Mouse (Mus musculus): ENCODE data around the gene Slc36a3.
"Not testable (repeated sequence)": the region's sequence is repeated elsewhere in the genome, so short reads cannot be mapped to it uniquely, and the experiment has no call there.

Gene Slc36a3

GRCm38 (mm10) chr11:55103229-55103628 is 48.3 kb downstream of the Slc36a3 start:
- DNase-seq = no peak

- no peak for DNase-seq
Observed at GRCm38 (mm10) chr11:55102015-55102414, 49.5 kb downstream of the Slc36a3 start.

DNA sequence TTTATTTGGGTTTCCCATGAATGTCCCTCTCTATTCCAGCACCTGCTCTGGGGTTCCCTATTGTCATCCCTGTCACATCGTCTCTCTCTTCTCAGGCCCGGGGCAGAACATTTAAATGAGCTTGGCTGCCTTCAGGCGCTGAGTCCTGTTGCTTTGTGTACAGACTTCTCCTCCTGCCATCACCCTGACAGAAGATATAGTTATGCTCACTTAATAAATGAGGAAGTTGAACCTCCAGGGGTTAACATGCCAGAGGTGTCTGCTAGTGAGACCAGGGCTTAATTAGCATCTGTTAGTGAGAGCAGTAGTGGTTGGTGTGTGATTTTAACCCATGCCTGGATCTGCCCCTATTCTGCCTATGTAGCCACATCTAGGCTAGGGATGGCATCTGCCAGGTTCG is 51.6 kb downstream of the Slc36a3 start:
- DNase-seq = peak; percentile 58

DNA sequence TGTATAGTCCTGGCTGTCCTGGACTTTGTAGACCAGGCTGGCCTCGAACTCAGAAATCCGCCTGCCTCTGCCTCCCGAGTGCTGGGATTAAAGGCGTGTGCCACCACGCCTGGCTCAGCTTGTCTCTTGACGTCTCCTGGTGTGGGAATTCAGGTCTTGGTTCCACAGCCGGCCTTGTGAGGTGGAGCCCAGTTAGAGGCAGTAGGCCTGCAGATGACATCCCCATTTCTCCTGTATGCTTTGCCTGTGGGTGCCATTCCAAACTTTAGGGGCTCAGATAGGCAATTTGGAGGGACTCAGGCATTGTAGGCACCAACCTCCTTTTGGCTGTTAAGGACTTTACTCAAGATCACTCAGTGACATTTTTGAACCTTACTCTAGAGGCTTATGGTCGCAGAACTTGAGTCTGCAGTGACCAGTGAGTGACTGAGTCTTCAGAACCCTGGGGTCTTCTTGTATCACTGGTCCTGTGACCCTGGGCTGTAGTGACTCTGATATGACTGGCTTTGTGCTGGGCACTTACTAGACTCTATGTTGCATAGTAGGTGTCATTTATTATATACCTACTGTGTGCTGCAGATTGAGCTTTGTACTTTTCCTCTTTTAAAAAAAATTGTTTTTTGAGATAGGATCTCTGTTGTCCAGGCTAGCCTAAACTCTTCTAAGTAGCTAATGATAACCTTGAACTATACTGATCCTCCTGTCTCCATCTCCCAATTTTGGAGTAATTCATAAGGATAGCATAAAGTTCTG is 52.3 kb downstream of the Slc36a3 start:
- DNase-seq = no peak

DNA sequence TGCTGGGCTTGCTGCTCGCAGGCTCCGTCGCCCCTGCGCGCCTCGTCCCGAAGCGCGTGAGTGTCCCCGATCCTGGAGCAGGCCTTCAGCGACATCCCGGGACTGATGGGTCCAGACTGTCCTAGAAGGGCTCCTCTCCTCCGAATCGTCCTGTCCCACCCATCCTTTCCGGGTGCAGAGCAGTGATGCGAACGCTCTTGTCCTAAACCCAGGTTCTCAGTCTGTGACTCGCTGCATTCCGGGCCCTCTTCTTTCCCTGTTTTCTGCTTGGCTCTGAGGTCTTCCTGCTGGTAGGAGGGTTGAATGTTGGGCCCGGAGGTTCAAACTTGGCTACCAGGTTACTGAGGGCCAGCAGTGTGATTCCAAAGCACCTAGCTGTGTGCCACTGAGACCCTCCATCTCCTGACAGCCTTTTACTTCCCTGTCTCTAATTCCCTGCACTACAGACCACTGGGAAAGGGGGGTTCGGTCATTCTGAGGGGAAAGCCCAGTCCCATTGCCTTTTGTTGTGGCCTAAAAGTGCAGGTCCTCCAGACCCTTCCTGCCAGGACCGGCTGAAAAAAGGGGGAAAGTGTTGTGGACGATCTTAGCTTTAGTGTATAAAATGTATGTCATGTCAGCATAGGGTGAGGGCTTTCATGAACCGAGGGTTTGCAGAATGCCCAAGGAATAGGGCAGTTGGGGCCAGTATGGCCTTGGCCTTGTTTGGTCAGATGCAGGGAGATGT is 53.2 kb downstream of the Slc36a3 start:
- DNase-seq = peak; percentile 12

DNA sequence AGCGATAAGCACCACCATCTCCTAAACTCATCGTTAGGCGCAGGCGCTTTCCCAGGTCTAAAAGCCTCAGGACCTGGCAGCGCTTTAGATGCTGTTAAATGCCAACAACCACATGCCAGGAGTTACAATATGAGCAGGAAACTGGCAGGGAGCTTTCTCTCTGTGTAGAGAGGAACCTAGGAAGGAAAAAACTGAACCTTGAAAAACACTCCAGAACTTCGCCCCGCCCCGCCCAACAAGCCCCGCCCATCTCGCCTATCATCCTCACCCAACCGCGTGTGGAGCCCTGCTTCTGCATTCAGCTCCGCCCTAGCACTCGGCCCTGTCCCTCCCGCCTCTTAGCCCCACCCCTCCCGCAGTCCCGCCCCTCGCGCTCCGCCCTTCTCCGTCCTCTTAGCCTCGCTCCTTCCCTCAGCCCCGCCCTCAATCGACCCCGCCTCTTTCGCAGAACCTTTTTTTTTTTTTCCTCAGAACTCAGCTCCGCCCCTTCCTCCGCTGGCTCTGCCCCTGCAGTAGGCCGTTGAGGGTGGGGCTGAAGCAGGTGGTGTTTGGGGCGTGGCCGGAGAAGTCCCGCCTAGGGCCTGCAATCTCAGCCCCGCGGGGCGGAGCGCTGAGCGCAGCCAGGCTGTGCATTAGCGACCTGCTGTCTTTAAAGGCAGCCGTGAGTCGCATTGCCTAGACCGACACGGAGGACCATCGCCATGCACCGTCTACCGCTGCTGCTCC is 53.9 kb downstream of the Slc36a3 start, which contains the start of gene Gm2a:
Gene Gm2a, plus strand, starts transcription at position 653 of the 726 bp plus-strand sequence.
- peak; percentile 98 for DNase-seq

DNA sequence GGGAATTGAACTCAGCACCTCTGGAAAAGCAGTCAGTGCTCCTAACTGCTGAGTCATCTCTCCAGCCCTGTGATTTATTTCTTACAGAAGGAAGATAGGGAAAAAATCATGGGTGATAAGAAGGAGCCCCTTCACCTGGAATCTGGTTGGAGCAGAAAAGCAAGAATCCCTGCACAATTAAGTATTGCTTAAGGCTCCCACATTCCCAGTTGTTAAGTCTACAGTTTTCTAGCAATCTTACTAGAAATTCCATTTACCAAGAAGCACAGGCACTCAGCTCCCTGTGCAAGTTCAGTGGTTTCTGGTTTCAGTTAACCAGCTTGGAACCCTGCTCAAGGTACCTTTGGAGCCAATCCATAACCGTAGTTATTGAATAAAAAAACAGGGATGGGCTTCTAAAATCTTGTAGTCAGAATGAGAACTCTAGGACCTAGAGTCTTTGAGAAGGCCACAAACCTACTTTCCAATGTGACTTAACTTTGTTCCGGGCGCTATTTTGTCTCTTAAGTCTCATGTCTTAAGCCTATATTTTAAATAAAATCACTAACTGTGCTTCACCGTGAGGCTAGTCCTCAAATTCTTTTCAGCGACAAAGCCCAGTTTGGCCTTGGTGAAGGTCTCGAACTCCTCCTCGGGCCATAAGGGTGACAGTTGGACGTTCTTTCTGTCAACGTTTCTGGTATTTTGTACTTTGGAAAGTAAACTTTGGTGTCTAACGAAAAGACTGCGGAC is 54.6 kb downstream of the Slc36a3 start:
- no peak for DNase-seq

- not testable (repeated sequence) for DNase-seq
Observed at GRCm38 (mm10) chr11:55096296-55096695, 55.2 kb downstream of the Slc36a3 start.

- no peak for DNase-seq
Observed at GRCm38 (mm10) chr11:55093096-55093495, 58.4 kb downstream of the Slc36a3 start.

GRCm38 (mm10) chr11:55089892-55090291 is 61.6 kb downstream of the Slc36a3 start:
- no peak for DNase-seq

- peak; percentile 88 for DNase-seq
Observed at GRCm38 (mm10) chr11:55087006-55087405, 64.5 kb downstream of the Slc36a3 start.

GRCm38 (mm10) chr11:55085396-55085795 is 66.1 kb downstream of the Slc36a3 start:
- no peak for DNase-seq

DNA sequence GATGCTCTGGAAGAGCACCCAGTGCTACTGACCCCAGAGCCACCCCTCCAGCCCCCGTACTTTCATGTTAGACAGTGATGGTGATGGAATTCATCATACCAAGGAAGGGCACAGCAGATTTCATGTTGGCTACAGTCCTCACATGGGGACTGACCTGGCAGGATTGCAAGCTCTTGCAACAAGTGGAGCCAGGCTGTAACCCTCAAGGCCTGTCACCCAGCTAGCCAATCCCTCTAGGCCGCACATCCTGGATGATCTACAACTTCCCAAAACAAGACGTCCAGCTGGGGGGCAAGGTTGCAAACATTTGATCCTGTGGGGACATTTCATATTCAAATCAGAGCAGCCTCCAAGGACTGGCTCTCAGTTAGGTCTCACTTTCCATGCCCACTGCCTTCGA is 66.9 kb downstream of the Slc36a3 start:
- DNase-seq = no peak

GRCm38 (mm10) chr11:55081206-55081605 is 70.3 kb downstream of the Slc36a3 start:
- no peak for DNase-seq

GRCm38 (mm10) chr11:55079180-55079579 is 72.3 kb downstream of the Slc36a3 start:
- peak; percentile 21 for DNase-seq

DNA sequence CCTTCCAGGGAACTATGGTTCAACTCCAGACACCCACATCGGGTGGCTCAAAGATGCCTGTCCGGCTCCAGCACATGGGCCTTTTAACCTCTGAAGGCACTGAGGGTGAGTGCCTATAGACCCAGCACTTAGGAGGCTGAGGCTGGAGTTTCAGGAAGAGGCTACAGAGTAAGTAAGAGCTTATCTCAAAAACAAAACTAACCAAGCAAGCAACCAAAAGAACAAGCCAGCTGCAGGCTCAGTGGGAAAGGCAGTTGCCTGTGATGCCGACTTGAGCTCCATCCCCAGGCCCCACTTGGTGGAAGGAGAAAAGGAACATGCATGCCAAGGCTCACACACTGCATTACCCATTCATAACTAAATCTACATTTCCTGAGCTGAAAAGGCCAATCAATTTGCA is 73.0 kb downstream of the Slc36a3 start:
- DNase-seq = no peak

GRCm38 (mm10) chr11:55077331-55078231 is 73.9 kb downstream of the Slc36a3 start, which contains the start of gene Ccdc69:
Gene Ccdc69, minus strand, starts transcription at chr11:55078131.
- peak; percentile 75 for DNase-seq

DNA sequence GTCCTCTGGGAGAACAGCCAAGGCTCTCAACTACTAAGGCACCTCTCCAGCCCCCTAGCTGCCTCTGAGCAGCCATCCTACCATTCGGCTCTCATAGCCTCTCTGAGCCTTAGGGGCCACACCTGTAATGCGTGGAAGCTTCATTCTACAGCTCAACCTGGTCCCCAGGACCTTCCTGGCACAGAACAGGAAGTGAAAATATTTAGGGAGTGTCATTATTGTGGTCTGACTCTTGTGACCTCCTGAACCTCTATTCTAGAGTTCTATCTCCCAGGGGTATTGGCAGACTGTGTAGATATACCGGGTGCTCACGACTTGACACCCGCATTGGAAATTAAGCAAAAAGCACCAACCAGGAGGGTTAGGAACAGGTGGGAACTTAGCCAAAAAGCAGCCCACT is 75.3 kb downstream of the Slc36a3 start:
- DNase-seq = no peak

GRCm38 (mm10) chr11:55075602-55076001 is 75.9 kb downstream of the Slc36a3 start:
- DNase-seq = no peak
